Mouse (Mus musculus) limb, embryonic 15.5 days (tissue): Measurements from ENCODE around the gene Cep164. TPM values are rescaled to one million over a fixed set of nuclear protein-coding genes. Genes with fewer than 3 reads are reported as not detected.
A peak's percentile ranks its signal among the peaks of the same experiment; 100 is the strongest.

Experiments used
- ATAC-seq: fragments of 200-750 bp; cut with Nextera tagmentation; 2 replicates; pipeline ENCODE4 v1.8.0; 2017; ENCODE audit warnings: low read depth, moderate TSS enrichment; ENCODE audit not compliant: insufficient number of reproducible peaks, low FRiP score, low TSS enrichment
- H3K27ac ChIP-seq: fragments of 300-500 bp; sonication (generic); 2 replicates; pipeline ENCODE4 v1.5.1; 2015; ENCODE audit warnings: moderate library complexity, mild to moderate bottlenecking, inconsistent platforms
- H3K27me3 ChIP-seq: fragments of 300-500 bp; sonication (generic); 2 replicates; pipeline ENCODE4 v1.6.1; 2015; ENCODE audit warnings: inconsistent platforms
- H3K36me3 ChIP-seq: fragments of 300-500 bp; sonication (generic); 2 replicates; pipeline ENCODE4 v1.6.1; 2015; ENCODE audit warnings: inconsistent platforms
- H3K4me1 ChIP-seq: fragments of 300-500 bp; sonication (generic); 2 replicates; pipeline ENCODE4 v1.6.1; 2015; ENCODE audit warnings: inconsistent platforms
- H3K4me2 ChIP-seq: fragments of 300-500 bp; sonication (generic); 2 replicates; pipeline ENCODE4 v1.6.1; 2015; ENCODE audit warnings: mild to moderate bottlenecking, inconsistent platforms
- H3K4me3 ChIP-seq: fragments of 300-500 bp; sonication (generic); 2 replicates; pipeline ENCODE4 v1.5.1; 2015; ENCODE audit warnings: mild to moderate bottlenecking, inconsistent platforms
- H3K9ac ChIP-seq: fragments of 300-500 bp; sonication (generic); 2 replicates; pipeline ENCODE4 v1.6.1; 2015; ENCODE audit warnings: inconsistent platforms
- H3K9me3 ChIP-seq: fragments of 300-500 bp; sonication (generic); 2 replicates; pipeline ENCODE4 v1.6.1; 2016; ENCODE audit warnings: inconsistent platforms
- WGBS: fragments of 180-500 bp; shearing (Covaris S2); methylation state at CpG from one replicate; pipeline ENCODE4 v1.1.7; 2015; 5-methylcytosine and 5-hydroxymethylcytosine counted together
- polyA plus RNA-seq: library from polyadenylated mRNA; unstranded; fragments of >200 nt; fragmentation: Nextera tagmentation; extraction: Ambion mirVana; gene quantifications from 2 replicates; pipeline ENCODE4 v1.2.1, GENCODE M21; 2015

The Cep164 gene
- polyA plus RNA-seq, 1 experiment from 2014 or later = 28.8 TPM

GRCm38 (mm10) chr9:45803070-45803774 is 25.3 kb downstream of the Cep164 start:
- Histone ChIP-seq H3K4me1 (peaks cover 12% of the 10 kb centered on the region), H3K27me3 (no peaks in the 10 kb centered on the region), H3K9ac (no peak overlapping the region), H3K9me3 (no peaks in the 10 kb centered on the region), H3K4me3 (no peak overlapping the region), H3K4me2 (no peak overlapping the region), H3K27ac (no peak overlapping the region), H3K36me3 (peaks cover 46% of the 10 kb centered on the region)
- no peak for ATAC-seq
- 86% methylated on average over 21 of the region's 21 CpGs for WGBS

- H3K4me2 ChIP-seq = no peak overlapping the region
These were observed 29.1 kb downstream of the Cep164 start for GRCm38 (mm10) chr9:45799402-45799801.

GRCm38 (mm10) chr9:45798467-45799164 is 29.9 kb downstream of the Cep164 start:
- H3K27ac ChIP-seq = 0 out of 2 replicates have a peak overlapping the region, but pooled peaks have one; percentile 6
- ATAC-seq = peak; percentile 52
- H3K4me1 ChIP-seq = peaks cover 23% of the 10 kb centered on the region
- H3K4me2 ChIP-seq = peak overlapping the region; percentile 15; the same call in 1 of the 2 replicates
- 13% methylated on average over 13 of the region's 13 CpGs for WGBS
- H3K4me3 ChIP-seq = no peak overlapping the region
- no peaks in the 10 kb centered on the region for H3K9me3 ChIP-seq
- H3K36me3 ChIP-seq = peaks cover 20% of the 10 kb centered on the region; the same call in 1 of the 2 replicates
- no peak overlapping the region for H3K9ac ChIP-seq
- no peaks in the 10 kb centered on the region for H3K27me3 ChIP-seq

More at GRCm38 (mm10) chr9:45799402-45799801, 29.1 kb downstream of the Cep164 start:
- 65% methylated on average over 8 of the region's 8 CpGs for WGBS
- Histone ChIP-seq H3K4me1 (peaks cover 23% of the 10 kb centered on the region), H3K9ac (0 out of 2 replicates have a peak overlapping the region, but pooled peaks have one; percentile 7), H3K9me3 (no peaks in the 10 kb centered on the region), H3K27me3 (no peaks in the 10 kb centered on the region), H3K4me3 (no peak overlapping the region), H3K27ac (no peak overlapping the region), H3K36me3 (peaks cover 16% of the 10 kb centered on the region; the same call in 1 of the 2 replicates)
- ATAC-seq = no peak

- H3K4me1 ChIP-seq = peaks cover 23% of the 10 kb centered on the region
- WGBS = 84% methylated on average over 3 of the region's 3 CpGs
- no peak overlapping the region for H3K9ac ChIP-seq
- no peak overlapping the region for H3K4me3 ChIP-seq
- peaks cover 30% of the 10 kb centered on the region for H3K36me3 ChIP-seq
- no peaks in the 10 kb centered on the region for H3K9me3 ChIP-seq
- no peak overlapping the region for H3K4me2 ChIP-seq
- H3K27ac ChIP-seq = no peak overlapping the region
- ATAC-seq = no peak
- no peaks in the 10 kb centered on the region for H3K27me3 ChIP-seq
These were observed 31.2 kb downstream of the Cep164 start for GRCm38 (mm10) chr9:45797271-45797670.

GRCm38 (mm10) chr9:45795722-45796121 is 32.8 kb downstream of the Cep164 start:
- Histone ChIP-seq H3K27me3 (no peaks in the 10 kb centered on the region), H3K4me2 (no peak overlapping the region), H3K4me3 (no peak overlapping the region), H3K4me1 (peaks cover 23% of the 10 kb centered on the region), H3K9me3 (no peaks in the 10 kb centered on the region), H3K27ac (peak overlapping the region; percentile 61), H3K36me3 (peaks cover 34% of the 10 kb centered on the region), H3K9ac (no peak overlapping the region)
- ATAC-seq = no peak
- WGBS = 66% methylated on average over 5 of the region's 5 CpGs

- no peak overlapping the region for H3K27ac ChIP-seq
- peaks cover 37% of the 10 kb centered on the region for H3K36me3 ChIP-seq
- H3K27me3 ChIP-seq = no peaks in the 10 kb centered on the region
- H3K9ac ChIP-seq = no peak overlapping the region
- ATAC-seq = no peak
- no peak overlapping the region for H3K4me2 ChIP-seq
- H3K4me3 ChIP-seq = no peak overlapping the region
- H3K4me1 ChIP-seq = peaks cover 15% of the 10 kb centered on the region
- H3K9me3 ChIP-seq = no peaks in the 10 kb centered on the region
- WGBS = 79% methylated on average over 6 of the region's 6 CpGs
These were observed 34.8 kb downstream of the Cep164 start for GRCm38 (mm10) chr9:45793697-45794096.

GRCm38 (mm10) chr9:45792235-45792634 is 36.3 kb downstream of the Cep164 start:
- ATAC-seq = no peak
- Histone ChIP-seq H3K4me3 (no peak overlapping the region), H3K36me3 (peaks cover 38% of the 10 kb centered on the region), H3K27me3 (no peaks in the 10 kb centered on the region), H3K27ac (no peak overlapping the region), H3K9me3 (no peaks in the 10 kb centered on the region), H3K4me2 (no peak overlapping the region), H3K4me1 (peaks cover 7% of the 10 kb centered on the region; the same call in 1 of the 2 replicates), H3K9ac (no peak overlapping the region)
- 79% methylated on average over 1 of the region's 1 CpGs for WGBS

GRCm38 (mm10) chr9:45791456-45792142 is 36.9 kb downstream of the Cep164 start:
- Histone ChIP-seq H3K27me3 (no peaks in the 10 kb centered on the region), H3K27ac (no peak overlapping the region), H3K36me3 (peaks cover 42% of the 10 kb centered on the region), H3K9me3 (no peaks in the 10 kb centered on the region), H3K4me1 (peaks cover 7% of the 10 kb centered on the region; the same call in 1 of the 2 replicates), H3K9ac (no peak overlapping the region), H3K4me3 (no peak overlapping the region), H3K4me2 (no peak overlapping the region)
- 74% methylated on average over 8 of the region's 8 CpGs for WGBS
- no peak for ATAC-seq

GRCm38 (mm10) chr9:45788405-45788804 is 40.1 kb downstream of the Cep164 start:
- H3K27ac ChIP-seq = no peak overlapping the region
- H3K4me1 ChIP-seq = peaks cover 6% of the 10 kb centered on the region; the same call in 1 of the 2 replicates
- no peak overlapping the region for H3K9ac ChIP-seq
- no peak overlapping the region for H3K4me3 ChIP-seq
- H3K4me2 ChIP-seq = no peak overlapping the region
- H3K9me3 ChIP-seq = no peaks in the 10 kb centered on the region
- peaks cover 48% of the 10 kb centered on the region for H3K36me3 ChIP-seq
- ATAC-seq = no peak
- 62% methylated on average over 5 of the region's 5 CpGs for WGBS
- no peaks in the 10 kb centered on the region for H3K27me3 ChIP-seq

GRCm38 (mm10) chr9:45787547-45787946 is 40.9 kb downstream of the Cep164 start:
- no peak for ATAC-seq
- H3K9ac ChIP-seq = no peak overlapping the region
- H3K4me2 ChIP-seq = no peak overlapping the region
- H3K4me3 ChIP-seq = no peak overlapping the region
- no peaks in the 10 kb centered on the region for H3K9me3 ChIP-seq
- 80% methylated on average over 6 of the region's 6 CpGs for WGBS
- no peaks in the 10 kb centered on the region for H3K27me3 ChIP-seq
- no peak overlapping the region for H3K27ac ChIP-seq
- H3K4me1 ChIP-seq = peaks cover 6% of the 10 kb centered on the region; the same call in 1 of the 2 replicates
- peaks cover 43% of the 10 kb centered on the region for H3K36me3 ChIP-seq

GRCm38 (mm10) chr9:45787071-45787470 is 41.4 kb downstream of the Cep164 start:
- Histone ChIP-seq H3K4me3 (no peak overlapping the region), H3K4me1 (peaks cover 6% of the 10 kb centered on the region; the same call in 1 of the 2 replicates), H3K36me3 (peaks cover 38% of the 10 kb centered on the region), H3K27ac (no peak overlapping the region), H3K4me2 (no peak overlapping the region), H3K27me3 (no peaks in the 10 kb centered on the region), H3K9ac (no peak overlapping the region), H3K9me3 (no peaks in the 10 kb centered on the region)
- 86% methylated on average over 8 of the region's 8 CpGs for whole genome bisulfite sequencing
- ATAC-seq = no peak
